Mouse (Mus musculus): ENCODE results near the gene Lnp1. TPM values are rescaled to one million over a fixed set of nuclear protein-coding genes. Genes with fewer than 3 reads are reported as not detected.
"Not testable (repeated sequence)": the region's sequence is repeated elsewhere in the genome, so short reads cannot be mapped to it uniquely, and the experiment has no call there.

Gene Lnp1
- not detected in 2 replicates for total RNA-seq (2012; rRNA removed)
- total RNA-seq (2014; rRNA removed): not detected in 2 replicates
- not detected in 2 replicates for polyA plus RNA-seq (2012; ENCODE audit: insufficient read length, low read depth)

GRCm38 (mm10) chr16:56928023-56928422 lies at the start of gene Lnp1:
TSS of gene Lnp1 (minus strand) at chr16:56928061.
- H3K9ac ChIP-seq (ENCODE audit: insufficient read depth, low read depth): no peak within 1 kb of the TSS
- no peaks in the 10 kb centered on the region for H3K4me1 ChIP-seq (ENCODE audit: control insufficient read depth in 1 of 2, insufficient read depth in 2 of 2)
- in situ Hi-C loops (cut with MboI; ENCODE audit: low pct_ligation_motif_present, low pct_unique_long_range_greater_than_20kb, low sequenced_read_pairs): no loop called here
- no peak within 1 kb of the TSS for H3K27ac ChIP-seq (ENCODE audit: insufficient read depth, low read depth)
- dilution Hi-C loops (cut with MboI; ENCODE audit: extremely low pct_ligation_motif_present, extremely low pct_unique_long_range_greater_than_20kb, low sequenced_read_pairs): no loop called here
- no peak for DNase-seq (ENCODE audit: extremely low read depth)
- H3K27me3 ChIP-seq (replicated peaks): no peaks in the 10 kb centered on the region
- H3K4me2 ChIP-seq (ENCODE audit: insufficient read depth, low read depth, poor library complexity, severe bottlenecking): no peak within 1 kb of the TSS
- no peaks in the 10 kb centered on the region for H3K9me3 ChIP-seq (replicated peaks; ENCODE audit: low read length)
- no peak within 1 kb of the TSS for H3K4me3 ChIP-seq (replicated peaks in 1 of 3; ENCODE audit: low read depth in 2 of 3, low read length in 2 of 3, poor library complexity in 1 of 3)
- no peaks in the 10 kb centered on the region for H3K79me2 ChIP-seq (replicated peaks; ENCODE audit: control insufficient read depth, extremely low read depth, insufficient read depth, poor library complexity, severe bottlenecking)
- H3K36me3 ChIP-seq (replicated peaks in 1 of 2; ENCODE audit: control insufficient read depth in 1 of 2, insufficient read depth in 1 of 2, low read length in 1 of 2): no peaks in the 10 kb centered on the region
- no peak for TF ChIP-seq ZMIZ1 (IDR thresholded peaks at IDR 0.05; ENCODE audit: low read depth, low read length)

DNA sequence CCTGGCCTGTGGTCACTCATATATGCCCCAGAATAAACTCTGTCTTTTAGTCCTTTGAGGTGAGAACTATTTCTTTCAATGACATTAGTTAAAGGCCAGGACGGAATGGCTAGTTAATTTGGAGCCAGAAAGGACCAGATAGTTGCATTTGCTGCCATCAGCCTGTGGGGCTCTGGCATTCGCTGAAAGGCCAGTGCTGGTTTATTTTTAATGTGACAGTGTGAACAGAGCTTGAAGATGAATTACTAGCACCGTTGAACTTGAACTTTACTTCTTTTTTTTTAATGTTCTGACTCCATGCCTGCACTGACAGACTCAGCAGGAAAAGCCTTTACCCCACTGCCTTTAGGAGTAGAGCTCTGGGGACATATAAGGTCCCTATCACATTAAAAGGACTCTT lies 46.8 kb upstream of the Lnp1 start:
- Histone ChIP-seq H3K4me3 (replicated peaks in 1 of 3; ENCODE audit: low read depth in 2 of 3, low read length in 2 of 3, poor library complexity in 1 of 3) (no peak overlapping the region), H3K27me3 (replicated peaks) (peaks cover 2% of the 10 kb centered on the region), H3K79me2 (replicated peaks; ENCODE audit: control insufficient read depth, extremely low read depth, insufficient read depth, poor library complexity, severe bottlenecking) (no peaks in the 10 kb centered on the region), H3K4me1 (ENCODE audit: control insufficient read depth in 1 of 2, insufficient read depth in 2 of 2) (no peaks in the 10 kb centered on the region), H3K36me3 (replicated peaks in 1 of 2; ENCODE audit: control insufficient read depth in 1 of 2, insufficient read depth in 1 of 2, low read length in 1 of 2) (no peaks in the 10 kb centered on the region), H3K4me2 (ENCODE audit: insufficient read depth, low read depth, poor library complexity, severe bottlenecking) (no peak overlapping the region), H3K27ac (ENCODE audit: insufficient read depth, low read depth) (no peak overlapping the region), H3K9ac (ENCODE audit: insufficient read depth, low read depth) (no peak overlapping the region), H3K9me3 (replicated peaks; ENCODE audit: low read length) (no peaks in the 10 kb centered on the region)
- dilution Hi-C loops (cut with MboI; ENCODE audit: extremely low pct_ligation_motif_present, extremely low pct_unique_long_range_greater_than_20kb, low sequenced_read_pairs) (no loop called here), in situ Hi-C loops (cut with MboI; ENCODE audit: low pct_ligation_motif_present, low pct_unique_long_range_greater_than_20kb, low sequenced_read_pairs) (no loop called here)
- DNase-seq (ENCODE audit: extremely low read depth): no peak
- no peak for TF ChIP-seq JUND (conservative IDR thresholded peaks at IDR 0.05; ENCODE audit: low read depth, low read length)
- no peak for TF ChIP-seq POLR2AphosphoS2 (IDR thresholded peaks at IDR 0.05; ENCODE audit: low read depth, low read length)
- no peak for TF ChIP-seq MXI1 (IDR thresholded peaks at IDR 0.05; ENCODE audit: low read depth, low read length)
- TF ChIP-seq SMC3 (IDR thresholded peaks at IDR 0.05; ENCODE audit: low read depth, low read length): no peak
- TF ChIP-seq GABPA (IDR thresholded peaks at IDR 0.05; ENCODE audit: insufficient replicate concordance, low read depth, low read length): no peak
- TF ChIP-seq CTCF (conservative IDR thresholded peaks at IDR 0.05 in 1 of 2, IDR thresholded peaks at IDR 0.05 in 1 of 2; ENCODE audit: low read depth in 2 of 2, low read length in 2 of 2): no peak
- TF ChIP-seq NRF1 (IDR thresholded peaks at IDR 0.05; ENCODE audit: low read depth, low read length): no peak
- TF ChIP-seq E2F4 (IDR thresholded peaks at IDR 0.05; ENCODE audit: insufficient replicate concordance, low read depth, low read length): no peak
- TF ChIP-seq ZNF384 (IDR thresholded peaks at IDR 0.05; ENCODE audit: low read depth, low read length): no peak
- TF ChIP-seq CHD2 (IDR thresholded peaks at IDR 0.05; ENCODE audit: low read length): no peak
- no peak for TF ChIP-seq RCOR1 (conservative IDR thresholded peaks at IDR 0.05; ENCODE audit: low read depth, low read length)
- TF ChIP-seq ETS1 (conservative IDR thresholded peaks at IDR 0.05; ENCODE audit: low read depth, low read length): no peak
- no peak for TF ChIP-seq EP300 (IDR thresholded peaks at IDR 0.05; ENCODE audit: low read length)

DNA sequence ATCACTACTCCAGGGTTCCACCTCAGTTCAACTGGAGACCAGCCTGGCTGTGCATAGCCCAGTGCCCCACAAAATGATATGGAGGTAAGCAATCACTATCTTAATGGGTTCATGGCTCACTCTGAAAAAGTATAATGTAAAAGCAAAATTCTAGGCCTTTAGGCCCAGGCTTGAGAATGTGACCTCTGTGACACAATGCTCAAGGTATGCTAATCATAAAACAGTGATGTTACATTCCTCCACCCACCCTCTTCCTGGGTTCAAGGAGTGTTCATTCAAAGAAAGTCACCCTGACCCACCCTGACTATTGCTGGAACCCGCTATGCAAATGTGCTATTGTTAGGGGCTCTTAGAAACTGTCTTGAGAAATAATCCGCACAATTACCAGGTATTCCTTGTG lies 30.4 kb upstream of the Lnp1 start:
- H3K36me3 ChIP-seq (replicated peaks in 1 of 2; ENCODE audit: control insufficient read depth in 1 of 2, insufficient read depth in 1 of 2, low read length in 1 of 2); H3K4me3 ChIP-seq (replicated peaks in 1 of 3; ENCODE audit: low read depth in 2 of 3, low read length in 2 of 3, poor library complexity in 1 of 3); H3K27me3 ChIP-seq (replicated peaks); H3K79me2 ChIP-seq (replicated peaks; ENCODE audit: control insufficient read depth, extremely low read depth, insufficient read depth, poor library complexity, severe bottlenecking); in situ Hi-C loops (cut with MboI; ENCODE audit: low pct_ligation_motif_present, low pct_unique_long_range_greater_than_20kb, low sequenced_read_pairs); H3K4me2 ChIP-seq (ENCODE audit: insufficient read depth, low read depth, poor library complexity, severe bottlenecking); H3K4me1 ChIP-seq (ENCODE audit: control insufficient read depth in 1 of 2, insufficient read depth in 2 of 2); H3K9me3 ChIP-seq (replicated peaks; ENCODE audit: low read length); H3K27ac ChIP-seq (ENCODE audit: insufficient read depth, low read depth); dilution Hi-C loops (cut with MboI; ENCODE audit: extremely low pct_ligation_motif_present, extremely low pct_unique_long_range_greater_than_20kb, low sequenced_read_pairs); H3K9ac ChIP-seq (ENCODE audit: insufficient read depth, low read depth); DNase-seq (ENCODE audit: extremely low read depth): not testable (repeated sequence)
